Mouse (Mus musculus) kidney, adult 2 months (tissue): Measurements from ENCODE around the gene Zmym5.
"Not testable (repeated sequence)": the region's sequence is repeated elsewhere in the genome, so short reads cannot be mapped to it uniquely, and the experiment has no call there.

Experiments
- CTCF ChIP-seq: fragments of 200-500 bp; conservative IDR thresholded peaks from 2 replicates; pipeline ENCODE4 v1.5.1; 2011; ENCODE audit warnings: low read depth, mild to moderate bottlenecking, control low read depth, low read length, moderate library complexity, mixed read lengths; ENCODE audit not compliant: insufficient read depth, insufficient read length
- POLR2A ChIP-seq: fragments of 200-500 bp; IDR thresholded peaks from one replicate; pipeline ENCODE4 v1.6.1; 2011; ENCODE audit warnings: low read depth, low read length, control low read depth

DNA sequence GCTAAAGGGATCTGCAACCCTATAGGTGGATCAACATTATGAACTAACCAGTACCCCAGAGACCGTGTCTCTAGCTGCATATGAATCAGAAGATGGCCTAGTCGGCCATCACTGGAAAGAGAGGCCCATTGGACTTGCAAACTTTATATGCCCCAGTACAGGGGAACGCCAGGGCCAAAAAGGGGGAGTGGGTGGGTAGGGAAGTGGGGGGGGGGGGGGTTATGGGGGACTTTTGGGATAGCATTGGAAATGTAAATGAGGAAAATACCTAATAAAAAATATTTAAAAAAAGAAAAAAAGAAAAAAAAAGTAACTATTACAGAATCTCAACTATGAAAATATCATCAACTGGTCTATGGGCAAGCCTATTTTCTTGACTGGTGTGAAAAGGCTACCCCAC, 46.4 kb downstream of the Zmym5 start:
- TF ChIP-seq CTCF, POLR2A: not testable (repeated sequence)
